Mouse (Mus musculus): ENCODE measurements around the gene Ddah2. TPM values are rescaled to one million over a fixed set of nuclear protein-coding genes. Genes with fewer than 3 reads are reported as not detected.

Gene Ddah2
- total and polyA plus RNA-seq, 3 experiments: 8.6 to 11.1 TPM; not detected in 1

DNA sequence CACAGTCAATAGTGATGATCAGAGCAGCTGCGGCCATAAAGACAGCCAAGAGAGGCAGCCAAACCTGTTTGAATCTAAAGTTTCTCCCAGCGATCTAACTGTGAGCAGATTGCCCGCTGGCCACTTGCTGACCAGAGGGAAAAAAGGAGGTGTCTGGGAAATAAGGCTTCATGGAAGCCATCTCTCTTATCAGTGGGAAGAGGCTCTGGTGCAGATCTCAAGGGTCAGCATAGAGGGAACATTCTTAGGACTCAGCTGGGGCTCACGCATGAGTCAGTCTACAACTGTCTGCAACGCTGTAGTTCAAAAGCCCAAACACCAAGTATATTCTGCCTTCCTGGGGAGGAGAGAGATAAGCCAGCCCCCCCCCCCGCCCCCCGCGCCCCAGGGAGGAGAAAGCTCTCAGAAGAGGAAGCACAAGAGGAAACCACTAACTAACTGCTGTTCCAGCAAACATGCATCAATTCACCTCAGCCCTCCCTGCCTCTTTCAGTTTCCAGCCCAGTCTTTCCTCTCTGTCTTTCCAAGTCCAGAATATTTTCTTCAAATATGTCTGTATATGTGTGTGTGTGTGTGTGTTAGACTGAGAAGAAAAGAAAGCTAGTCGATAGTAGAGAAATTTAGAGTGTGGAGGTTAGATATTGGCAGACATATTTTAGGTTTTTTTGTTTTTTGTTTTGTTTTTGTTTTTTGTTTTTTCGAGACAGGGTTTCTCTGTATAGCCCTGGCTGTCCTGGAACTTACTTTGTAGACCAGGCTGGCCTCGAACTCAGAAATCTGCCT is 10.5 kb upstream of the Ddah2 start:
- Histone ChIP-seq H3K4me3 (ENCODE audit: control insufficient read depth in 1 of 2, insufficient read depth in 1 of 2, low read depth in 2 of 2, low read length in 2 of 2) (peak overlapping the region; percentile 50 to 52), H3K79me2 (ENCODE audit: control insufficient read depth, insufficient read depth, low read length, poor library complexity) (peaks cover 31% of the 10 kb centered on the region), H3K27ac (ENCODE audit: control insufficient read depth, low read depth, low read length) (peak overlapping the region; percentile 98), H3K27me3 (ENCODE audit: control insufficient read depth in 1 of 2, insufficient read depth in 2 of 2, low read length in 2 of 2) (no peaks in the 10 kb centered on the region), H3K36me3 (ENCODE audit: control insufficient read depth in 1 of 2, insufficient read depth in 2 of 2, low read length in 2 of 2) (peaks cover 2 to 39% of the 10 kb centered on the region in 2 experiments), H3K9me3 (replicated peaks; ENCODE audit: insufficient read depth, low read length) (no peaks in the 10 kb centered on the region), H3K9ac (ENCODE audit: control insufficient read depth, low read depth, low read length, poor library complexity, severe bottlenecking) (peak overlapping the region; percentile 66), H3K4me1 (ENCODE audit: control insufficient read depth in 1 of 2, insufficient read depth in 2 of 2, low read length in 2 of 2) (peaks cover 7 to 51% of the 10 kb centered on the region in 2 experiments)
- peak; percentile 90 for DNase-seq (ENCODE audit: low read depth, low spot score)
- no peak for TF ChIP-seq E2F4 (IDR thresholded peaks at IDR 0.05; ENCODE audit: borderline replicate concordance, low read depth, low read length)
- TF ChIP-seq USF2 (IDR thresholded peaks at IDR 0.05; ENCODE audit: borderline replicate concordance in 1 of 2, insufficient read depth in 1 of 2, low read depth in 1 of 2, low read length in 2 of 2): no peak
- no peak for TF ChIP-seq MEF2A (IDR thresholded peaks at IDR 0.05; ENCODE audit: extremely low read depth, insufficient replicate concordance, low read depth, low read length, poor library complexity, severe bottlenecking)
- TF ChIP-seq SMC3 (IDR thresholded peaks at IDR 0.05; ENCODE audit: low read depth, low read length): no peak
- peak; percentile 74 for TF ChIP-seq NELFE (IDR thresholded peaks at IDR 0.05; ENCODE audit: low read depth, low read length)
- TF ChIP-seq MYB (IDR thresholded peaks at IDR 0.05; ENCODE audit: low read depth, low read length): peak; percentile 58; the same call in 1 of the 2 replicates
- TF ChIP-seq ZMIZ1 (IDR thresholded peaks at IDR 0.05; ENCODE audit: low read depth, low read length): peak; percentile 89
- no peak; the same call in 1 of the 2 replicates for TF ChIP-seq BHLHE40 (IDR thresholded peaks at IDR 0.05; ENCODE audit: borderline replicate concordance, low read depth, low read length)
- peak; percentile 95 for TF ChIP-seq MAZ (IDR thresholded peaks at IDR 0.05; ENCODE audit: low read depth, low read length)
- 0 out of 2 replicates have a peak, but pooled peaks have one; percentile 37 for TF ChIP-seq MAFK (IDR thresholded peaks at IDR 0.05; ENCODE audit: borderline replicate concordance, low read depth, low read length)
- no peak for TF ChIP-seq KAT2A (conservative IDR thresholded peaks at IDR 0.05; ENCODE audit: low read depth, low read length)
- TF ChIP-seq POLR2AphosphoS5 (IDR thresholded peaks at IDR 0.05; ENCODE audit: borderline replicate concordance, low read depth, low read length): no peak
- no peak; the same call in 1 of the 2 replicates for TF ChIP-seq ZKSCAN1 (IDR thresholded peaks at IDR 0.05; ENCODE audit: low read depth, low read length)
- no peak for TF ChIP-seq RAD21 (IDR thresholded peaks at IDR 0.05; ENCODE audit: low read depth, low read length)
- TF ChIP-seq UBTF (IDR thresholded peaks at IDR 0.05; ENCODE audit: borderline replicate concordance, insufficient read depth, low read depth, low read length): no peak
- no peak for TF ChIP-seq POLR2AphosphoS2 (IDR thresholded peaks at IDR 0.05; ENCODE audit: low read length)
- TF ChIP-seq NRF1 (IDR thresholded peaks at IDR 0.05; ENCODE audit: insufficient read depth, low read depth, low read length, poor library complexity, severe bottlenecking): no peak
- no peak; the same call in 1 of the 2 replicates for TF ChIP-seq TAL1 (IDR thresholded peaks at IDR 0.05; ENCODE audit: low read length)
- TF ChIP-seq EP300 (IDR thresholded peaks at IDR 0.05; ENCODE audit: low read depth in 1 of 2, low read length in 2 of 2): peak; percentile 66 to 86; a peak in 3 of 4 replicates
- TF ChIP-seq ELF1 (IDR thresholded peaks at IDR 0.05; ENCODE audit: low read depth, low read length): 0 out of 2 replicates have a peak, but pooled peaks have one; percentile 45
- 0 out of 2 replicates have a peak, but pooled peaks have one; percentile 44 for TF ChIP-seq HCFC1 (IDR thresholded peaks at IDR 0.05; ENCODE audit: low read depth, low read length)
- peak; percentile 36; the same call in 1 of the 2 replicates for TF ChIP-seq GATA1 (IDR thresholded peaks at IDR 0.05; ENCODE audit: low read depth, low read length)
- peak; percentile 39; the same call in 1 of the 2 replicates for TF ChIP-seq ZNF384 (IDR thresholded peaks at IDR 0.05; ENCODE audit: low read depth, low read length)
- peak; percentile 96; the same call in 1 of the 2 replicates for TF ChIP-seq CHD1 (IDR thresholded peaks at IDR 0.05; ENCODE audit: low read depth, low read length)
- no peak for TF ChIP-seq USF1 (IDR thresholded peaks at IDR 0.05; ENCODE audit: low read depth, low read length)
- peak; percentile 80 for TF ChIP-seq TCF12 (IDR thresholded peaks at IDR 0.05; ENCODE audit: low read depth, low read length)
- TF ChIP-seq CTCF (IDR thresholded peaks at IDR 0.05 in 2 of 3, conservative IDR thresholded peaks at IDR 0.05 in 1 of 3; ENCODE audit: control insufficient read depth in 1 of 3, insufficient read depth in 1 of 3, low read depth in 2 of 3, low read length in 3 of 3, poor library complexity in 1 of 3, severe bottlenecking in 1 of 3): no peak
- TF ChIP-seq RCOR1 (IDR thresholded peaks at IDR 0.05; ENCODE audit: low read depth, low read length): peak; percentile 57
- no peak; the same call in 1 of the 2 replicates for TF ChIP-seq JUND (IDR thresholded peaks at IDR 0.05; ENCODE audit: low read depth, low read length)
- peak; percentile 90 for TF ChIP-seq ETS1 (IDR thresholded peaks at IDR 0.05; ENCODE audit: low read depth, low read length)
- TF ChIP-seq MXI1 (IDR thresholded peaks at IDR 0.05; ENCODE audit: low read depth, low read length): peak; percentile 46
- no peak for TF ChIP-seq ZC3H11A (IDR thresholded peaks at IDR 0.05; ENCODE audit: low read depth, low read length)
- TF ChIP-seq POLR2A (IDR thresholded peaks at IDR 0.05; ENCODE audit: control insufficient read depth in 1 of 2, insufficient read depth in 1 of 2, low read depth in 1 of 2, low read length in 2 of 2, poor library complexity in 1 of 2): peak in 1 of 2 experiments; percentile 72; a peak in 2 of 4 replicates
- TF ChIP-seq MYC (IDR thresholded peaks at IDR 0.05; ENCODE audit: low read depth, low read length): peak; percentile 55; the same call in 1 of the 2 replicates

All from MEL (cell line).